Mouse (Mus musculus): ENCODE data around the gene Pth2.

DNA sequence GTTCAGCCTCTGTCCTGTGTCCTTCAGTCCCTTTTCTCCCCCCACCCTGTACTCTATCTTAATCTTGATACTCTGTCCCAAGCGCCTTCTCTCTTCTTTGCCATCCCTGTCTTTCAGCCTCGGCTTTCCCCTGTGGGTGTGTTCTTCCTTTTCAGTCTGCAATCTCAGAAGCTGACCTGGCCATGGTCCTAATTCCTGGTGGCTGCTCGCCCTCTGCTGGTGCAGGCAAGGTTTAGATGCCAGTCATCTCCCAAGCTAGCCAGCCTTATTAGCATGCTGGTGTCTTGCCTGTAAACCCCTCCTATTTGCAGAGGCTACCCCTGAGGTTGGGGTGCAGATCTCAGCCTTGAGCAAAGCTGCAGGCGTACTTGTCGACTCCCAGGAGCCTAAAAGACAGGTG, 17.6 kb downstream of the Pth2 start:
- TF ChIP-seq POLR2A (IDR thresholded peaks at IDR 0.05; ENCODE audit: low read depth, low read length) (no peak), CHD1 (IDR thresholded peaks at IDR 0.05; ENCODE audit: low read depth, low read length) (no peak), SMC3 (IDR thresholded peaks at IDR 0.05; ENCODE audit: low read depth, low read length) (peak; percentile 90), ELF1 (IDR thresholded peaks at IDR 0.05; ENCODE audit: low read depth, low read length) (peak; percentile 34; the same call in 1 of the 2 replicates), JUND (conservative IDR thresholded peaks at IDR 0.05; ENCODE audit: low read depth, low read length) (no peak), RCOR1 (conservative IDR thresholded peaks at IDR 0.05; ENCODE audit: low read depth, low read length) (no peak), CTCF (conservative IDR thresholded peaks at IDR 0.05 in 1 of 2, IDR thresholded peaks at IDR 0.05 in 1 of 2; ENCODE audit: low read depth in 2 of 2, low read length in 2 of 2) (peak; percentile 21 to 97; a peak in 2 of 4 replicates), E2F4 (IDR thresholded peaks at IDR 0.05; ENCODE audit: insufficient replicate concordance, low read depth, low read length) (no peak), MYC (IDR thresholded peaks at IDR 0.05; ENCODE audit: low read depth, low read length) (no peak)
